Mouse (Mus musculus) granulocyte monocyte progenitor cell, adult 5-6 weeks (primary cell): ENCODE data around the gene Dbnl. TPM values are rescaled to one million over a fixed set of nuclear protein-coding genes. Genes with fewer than 3 reads are reported as not detected.

Experiments
- ATAC-seq: replicated peaks from 2 replicates; pipeline ENCODE4 v1.8.0; 2016; ENCODE audit warnings: mild to moderate bottlenecking, moderate TSS enrichment, inconsistent platforms; ENCODE audit not compliant: poor library complexity, severe bottlenecking
- total RNA-seq, 2 experiments: library from RNA; stranded (forward) in 1 of 2; stranded (reverse) in 1 of 2; fragments of 200-712, 200-1000 nt in 1 of 2; fragments of >200 nt in 1 of 2; fragmentation: Nextera tagmentation in 1 of 2; gene quantifications; 2 replicates each; pipeline ENCODE4 v1.2.3; 2014 to 2017

Gene Dbnl
- total RNA-seq, 2 experiments from 2014 or later = 61.6 to 73.3 TPM

GRCm38 (mm10) chr11:5834506-5834905, 46.2 kb downstream of the Dbnl start:
- ATAC-seq = no peak

DNA sequence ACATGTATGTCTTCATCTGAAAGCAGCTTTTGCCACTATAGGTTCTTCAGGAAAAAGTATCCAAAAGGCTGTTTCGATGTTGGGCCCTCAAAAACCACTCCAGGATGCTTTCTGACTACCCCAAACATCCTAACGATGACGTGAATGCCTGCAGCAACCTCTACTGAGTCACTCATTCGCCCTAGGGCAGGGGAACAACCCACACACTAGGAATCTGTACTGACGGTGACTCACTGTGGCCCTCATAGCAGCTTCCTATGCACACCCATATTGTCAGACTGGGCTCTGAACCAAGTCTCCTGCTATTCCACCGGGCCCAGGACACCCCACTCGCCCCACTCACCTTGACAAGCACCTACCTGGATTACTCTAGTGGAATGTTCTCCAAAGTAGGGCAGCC, 46.8 kb downstream of the Dbnl start:
- ATAC-seq = no peak

DNA sequence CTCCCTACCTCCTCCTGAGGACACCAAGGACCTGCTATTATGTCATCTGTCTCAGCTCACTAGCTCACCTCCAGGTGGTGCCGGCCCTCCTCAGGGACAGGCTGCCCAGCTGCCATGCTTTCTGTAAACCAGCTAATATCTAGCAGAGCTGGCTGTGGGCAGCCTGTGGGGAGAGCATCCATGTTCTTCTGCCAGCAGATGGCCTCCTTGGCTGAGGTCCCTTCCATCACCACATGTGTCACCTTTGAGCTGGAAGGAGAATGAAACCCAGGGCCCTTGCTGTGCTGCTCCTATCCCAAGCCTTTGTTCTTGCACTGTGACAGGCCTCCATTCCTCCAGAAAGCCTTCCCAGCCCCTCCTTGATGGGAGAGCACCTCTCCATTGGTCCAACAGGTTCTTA, 47.8 kb downstream of the Dbnl start:
- no peak for ATAC-seq

- peak; percentile 89 for ATAC-seq
Measured at GRCm38 (mm10) chr11:5837251-5838246, 49.3 kb downstream of the Dbnl start, which contains the start of gene Polm. TSS of gene Polm (minus strand) at chr11:5838016.

DNA sequence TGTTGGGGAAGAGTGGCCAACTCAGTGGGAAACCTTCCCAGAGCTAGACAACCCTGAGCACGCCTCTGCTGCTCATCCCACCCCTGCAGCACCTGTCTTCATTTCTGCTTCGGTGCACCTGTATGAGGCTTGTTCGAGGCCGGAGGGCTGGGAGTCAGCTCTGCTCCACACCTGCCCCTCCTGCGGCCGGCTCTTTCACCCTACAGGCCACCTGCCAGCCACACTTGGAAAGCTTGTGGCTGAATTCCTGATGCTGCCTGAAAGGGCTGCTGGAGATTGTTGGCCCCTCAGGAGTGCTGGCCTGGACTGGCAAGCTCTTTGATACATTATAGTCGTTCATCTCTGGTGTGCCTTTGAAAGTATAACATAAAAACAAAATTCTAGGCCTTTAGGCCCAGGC, 52.1 kb downstream of the Dbnl start:
- no peak for ATAC-seq

DNA sequence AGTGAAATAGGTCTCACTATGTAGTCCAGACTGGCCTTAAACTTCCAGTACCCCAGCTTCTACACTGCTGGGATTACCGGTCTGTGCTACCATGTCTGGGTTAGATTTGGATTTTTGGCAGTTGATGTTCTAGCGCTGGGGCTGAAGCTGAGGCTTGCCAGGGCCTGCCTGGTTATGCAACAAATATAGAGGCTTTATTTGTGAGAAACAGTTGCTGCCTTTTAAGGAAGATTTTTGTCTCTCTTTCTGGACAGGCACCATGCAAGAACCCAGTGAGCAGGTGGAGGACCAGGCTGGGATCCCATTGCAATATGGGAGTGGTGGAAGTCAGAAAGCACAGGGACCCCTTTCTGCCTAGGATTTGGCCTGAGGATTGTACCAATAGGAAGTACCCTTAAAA, 53.5 kb downstream of the Dbnl start:
- ATAC-seq = no peak

- no peak for ATAC-seq
Measured at GRCm38 (mm10) chr11:5843131-5843530, 54.8 kb downstream of the Dbnl start.

- ATAC-seq = no peak
Measured at GRCm38 (mm10) chr11:5846639-5847345, 58.5 kb downstream of the Dbnl start.

DNA sequence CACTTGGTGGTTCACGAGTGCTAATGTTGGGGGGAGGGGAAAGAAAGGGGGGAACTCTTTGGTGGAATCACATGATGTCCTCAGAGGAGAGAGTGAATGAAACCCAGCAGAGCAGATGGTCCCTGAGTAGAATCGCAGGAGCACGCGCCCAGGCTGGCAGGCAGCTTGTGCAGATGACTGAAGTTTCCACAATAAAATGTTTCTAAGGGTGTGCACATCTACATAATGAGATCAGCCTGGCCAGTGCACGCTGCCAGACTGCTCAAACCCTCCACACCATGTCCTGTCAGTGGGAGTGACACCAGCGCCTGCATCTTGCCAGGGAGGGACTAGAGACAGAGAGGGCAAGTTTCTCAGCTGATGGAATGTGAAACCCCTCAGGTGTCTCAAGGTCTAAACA, 60.5 kb downstream of the Dbnl start:
- no peak for ATAC-seq

DNA sequence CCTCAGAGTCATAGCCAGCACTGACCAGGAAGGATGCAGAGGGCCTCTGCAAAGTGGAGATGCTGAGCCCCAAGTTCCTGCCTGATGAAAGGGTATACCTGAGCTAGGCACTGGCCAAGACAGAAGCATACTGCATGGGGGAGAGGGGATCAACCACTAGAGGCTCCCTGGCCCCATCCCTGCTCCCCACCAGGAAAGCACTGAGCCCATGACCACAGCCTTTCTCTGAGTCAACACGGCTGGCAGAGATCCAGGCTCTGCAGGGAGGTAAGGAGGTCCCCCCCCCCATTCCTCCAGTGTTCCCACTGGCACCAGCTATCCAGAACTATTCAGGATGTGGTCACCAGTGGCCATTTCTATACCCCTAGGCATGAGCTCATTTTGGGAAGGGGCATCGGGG, 61.0 kb downstream of the Dbnl start:
- no peak for ATAC-seq

- ATAC-seq = no peak
Measured at GRCm38 (mm10) chr11:5850452-5850851, 62.2 kb downstream of the Dbnl start.

Other genes with a start within 250 kb of the Dbnl start
- 16.3 and 18.5 TPM in 2 replicates for gene Ccdc117, start 246.3 kb upstream of the Dbnl start, total RNA-seq (2014; fragmentation: Nextera tagmentation)
- 26.1 and 38.3 TPM in 2 replicates for gene Ccdc117, start 246.3 kb upstream of the Dbnl start, total RNA-seq (2017)
- not detected in 2 replicates for gene Ankrd36, start 218.8 kb upstream of the Dbnl start, total RNA-seq (2014; fragmentation: Nextera tagmentation)
- gene Ankrd36, start 218.8 kb upstream of the Dbnl start, total RNA-seq (2017) = not detected in 2 replicates
- 65.7 and 68.3 TPM in 2 replicates for gene Mrps24, start 72.8 kb upstream of the Dbnl start, total RNA-seq (2014; fragmentation: Nextera tagmentation)
- gene Mrps24, start 72.8 kb upstream of the Dbnl start, total RNA-seq (2017) = 58.6 and 67.0 TPM in 2 replicates
- gene Urgcp, start 26.1 kb upstream of the Dbnl start, total RNA-seq (2014; fragmentation: Nextera tagmentation) = 4.7 and 6.4 TPM in 2 replicates
- gene Urgcp, start 26.1 kb upstream of the Dbnl start, total RNA-seq (2017) = 6.5 TPM in 2 replicates
- gene Pgam2, start 15.2 kb downstream of the Dbnl start, total RNA-seq (2014; fragmentation: Nextera tagmentation) = not detected in 2 replicates
- not detected in 2 replicates for gene Pgam2, start 15.2 kb downstream of the Dbnl start, total RNA-seq (2017)
- gene Polm, start 49.5 kb downstream of the Dbnl start, total RNA-seq (2014; fragmentation: Nextera tagmentation) = 0.73 and 2.3 TPM in 2 replicates
- gene Polm, start 49.5 kb downstream of the Dbnl start, total RNA-seq (2017) = 0.26 TPM in 1 of 2 replicates, not detected in the other
- gene Aebp1, start 73.5 kb downstream of the Dbnl start, total RNA-seq (2014; fragmentation: Nextera tagmentation) = not detected in 2 replicates
- gene Aebp1, start 73.5 kb downstream of the Dbnl start, total RNA-seq (2017) = not detected in 2 replicates
- 84.1 and 88.5 TPM in 2 replicates for gene Pold2, start 89.8 kb downstream of the Dbnl start, total RNA-seq (2014; fragmentation: Nextera tagmentation)
- gene Pold2, start 89.8 kb downstream of the Dbnl start, total RNA-seq (2017) = 55.8 and 95.4 TPM in 2 replicates
- not detected in 2 replicates for gene Myl7, start 110.3 kb downstream of the Dbnl start, total RNA-seq (2014; fragmentation: Nextera tagmentation)
- not detected in 2 replicates for gene Myl7, start 110.3 kb downstream of the Dbnl start, total RNA-seq (2017)
- not detected in 2 replicates for gene Gck, start 161.6 kb downstream of the Dbnl start, total RNA-seq (2014; fragmentation: Nextera tagmentation)
- gene Gck, start 161.6 kb downstream of the Dbnl start, total RNA-seq (2017) = not detected in 2 replicates
- 47.8 and 48.4 TPM in 2 replicates for gene Ykt6, start 167.2 kb downstream of the Dbnl start, total RNA-seq (2014; fragmentation: Nextera tagmentation)
- 44.1 and 45.2 TPM in 2 replicates for gene Ykt6, start 167.2 kb downstream of the Dbnl start, total RNA-seq (2017)